ENCODE assay signal across 10 mouse cellular contexts in genomic region chr11:7705312-7705764, GRCm38 (mm10).
A peak's percentile ranks its signal among the peaks of the same experiment; 100 is the strongest.
DNase-seq lines count a peak whose midpoint lies in the region; ATAC-seq and TF ChIP-seq lines count a peak whose summit lies in the region.
"Had no signal": no experiment of that assay in that cellular context is flagged by ENCODE, and none has a peak within 500 bp of the region (broad histone marks: within the 10 kb centered on the region; RNA-seq: fewer than 3 reads in every experiment).

No protein-coding gene starts in this region.

- H3K4me2 ChIP-seq in forebrain, postnatal 0 days (ENCODE audit: low read depth): no peak overlapping the region
- H3K4me2 ChIP-seq in intestine, postnatal 0 days (replicated peaks; ENCODE audit: low read depth): no peak overlapping the region
- H3K4me2 ChIP-seq: limb, embryonic 15.5 days had no signal

- peak; percentile 28 for DNase-seq in kidney, adult 2 months
- DNase-seq in kidney, postnatal 25 days: no peak
- peak; percentile 86 for DNase-seq in brain, adult 2 months (ENCODE audit: low read depth, low spot score)
- DNase-seq in forebrain, postnatal 0 days: peak; percentile 83
- peak; percentile 82 for DNase-seq in left cerebral cortex, postnatal 4 days
- no peak for DNase-seq in spleen, postnatal 14 days (ENCODE audit: low spot score in 2 of 2)

- peak; percentile 93 for ATAC-seq in forebrain, postnatal 0 days
- no peak for ATAC-seq in intestine, postnatal 0 days
- no peak for ATAC-seq in CD4-positive, CD25-positive, alpha-beta regulatory T cell, adult 4 months
- ATAC-seq: Patski had no signal

- TF ChIP-seq POLR2A in kidney, adult 2 months (IDR thresholded peaks at IDR 0.05; ENCODE audit: low read depth, low read length): no peak

- 85% methylated on average over 3 of the region's 3 CpGs for WGBS in kidney, adult 2 months
- WGBS in forebrain, postnatal 0 days: 66% methylated on average over 3 of the region's 3 CpGs
- WGBS in intestine, postnatal 0 days: 85% methylated on average over 3 of the region's 3 CpGs

- intact Hi-C loops in left cerebral cortex, postnatal 4 days (cut with DNase I): no loop called here

- H3K9ac ChIP-seq in forebrain, postnatal 0 days: no peak overlapping the region
- H3K9ac ChIP-seq in intestine, postnatal 0 days (ENCODE audit: low read depth, low read length): no peak overlapping the region
- H3K9ac ChIP-seq: limb, embryonic 15.5 days had no signal

- H3K4me3 ChIP-seq in kidney, adult 2 months (ENCODE audit: insufficient read depth, low read depth, low read length): no peak overlapping the region
- no peak overlapping the region for H3K4me3 ChIP-seq in forebrain, postnatal 0 days (ENCODE audit: low read depth, low read length)
- no peak overlapping the region for H3K4me3 ChIP-seq in intestine, postnatal 0 days (ENCODE audit: low read depth, low read length)
- H3K4me3 ChIP-seq: limb, embryonic 15.5 days had no signal

- H3K36me3 ChIP-seq in kidney, adult 2 months (ENCODE audit: control insufficient read depth, insufficient read depth, low read length): no peaks in the 10 kb centered on the region
- H3K36me3 ChIP-seq in forebrain, postnatal 0 days (ENCODE audit: insufficient read depth): no peaks in the 10 kb centered on the region
- no peaks in the 10 kb centered on the region for H3K36me3 ChIP-seq in intestine, postnatal 0 days (ENCODE audit: control insufficient read depth, insufficient read depth)
- H3K36me3 ChIP-seq: limb, embryonic 15.5 days had no signal

- H3K9me3 ChIP-seq in forebrain, postnatal 0 days (ENCODE audit: low read length): no peaks in the 10 kb centered on the region
- no peaks in the 10 kb centered on the region for H3K9me3 ChIP-seq in intestine, postnatal 0 days (ENCODE audit: control insufficient read depth)
- H3K9me3 ChIP-seq: limb, embryonic 15.5 days had no signal

- no peak overlapping the region for H3K27ac ChIP-seq in kidney, adult 2 months (ENCODE audit: insufficient read depth, low read depth, low read length)
- H3K27ac ChIP-seq in forebrain, postnatal 0 days (ENCODE audit: low read depth, low read length): no peak overlapping the region
- no peak overlapping the region for H3K27ac ChIP-seq in intestine, postnatal 0 days (ENCODE audit: low read depth, low read length)
- H3K27ac ChIP-seq: limb, embryonic 15.5 days had no signal

- no peaks in the 10 kb centered on the region for H3K4me1 ChIP-seq in kidney, adult 2 months (ENCODE audit: control insufficient read depth, insufficient read depth, low read length)
- no peaks in the 10 kb centered on the region for H3K4me1 ChIP-seq in forebrain, postnatal 0 days (ENCODE audit: insufficient read depth)
- H3K4me1 ChIP-seq in intestine, postnatal 0 days (replicated peaks; ENCODE audit: control insufficient read depth, insufficient read depth, low read length): no peaks in the 10 kb centered on the region

- TF ChIP-seq CTCF in kidney, adult 2 months (conservative IDR thresholded peaks at IDR 0.05; ENCODE audit: insufficient read depth, insufficient read length, low read depth, low read length): no peak
- no peak for TF ChIP-seq CTCF in forebrain, postnatal 0 days (IDR thresholded peaks at IDR 0.05; ENCODE audit: low read depth)
- TF ChIP-seq CTCF in intestine, postnatal 0 days (IDR thresholded peaks at IDR 0.05; ENCODE audit: low read depth): no peak

- no peaks in the 10 kb centered on the region for H3K27me3 ChIP-seq in kidney, adult 2 months (replicated peaks; ENCODE audit: control insufficient read depth, insufficient read depth, low read length)
- no peaks in the 10 kb centered on the region for H3K27me3 ChIP-seq in forebrain, postnatal 0 days (ENCODE audit: insufficient read depth, low read length)
- H3K27me3 ChIP-seq in intestine, postnatal 0 days (replicated peaks; ENCODE audit: control insufficient read depth, insufficient read depth, low read length): no peaks in the 10 kb centered on the region
- H3K27me3 ChIP-seq: limb, embryonic 15.5 days; Patski had no signal

Comparison
In these comparisons a context has a peak if more than half of its experiments do, and no peak if none do; other contexts are left out.
1. DNase-seq: peak in kidney, adult 2 months (single experiment), brain, adult 2 months (single experiment), forebrain, postnatal 0 days (single experiment) and left cerebral cortex, postnatal 4 days (single experiment); none in kidney, postnatal 25 days (0 of 2) and spleen, postnatal 14 days (0 of 2).